Mouse (Mus musculus): ENCODE data around the gene Cct5. TPM values are rescaled to one million over a fixed set of nuclear protein-coding genes. Genes with fewer than 3 reads are reported as not detected.
"Not testable (repeated sequence)": the region's sequence is repeated elsewhere in the genome, so short reads cannot be mapped to it uniquely, and the experiment has no call there.

The Cct5 gene
- total RNA-seq, 2 experiments from 2014 or later, result 211 to 213 TPM

GRCm38 (mm10) chr15:31599834-31600233 is 1.8 kb downstream of the Cct5 start:
- no peak for DNase-seq

DNA sequence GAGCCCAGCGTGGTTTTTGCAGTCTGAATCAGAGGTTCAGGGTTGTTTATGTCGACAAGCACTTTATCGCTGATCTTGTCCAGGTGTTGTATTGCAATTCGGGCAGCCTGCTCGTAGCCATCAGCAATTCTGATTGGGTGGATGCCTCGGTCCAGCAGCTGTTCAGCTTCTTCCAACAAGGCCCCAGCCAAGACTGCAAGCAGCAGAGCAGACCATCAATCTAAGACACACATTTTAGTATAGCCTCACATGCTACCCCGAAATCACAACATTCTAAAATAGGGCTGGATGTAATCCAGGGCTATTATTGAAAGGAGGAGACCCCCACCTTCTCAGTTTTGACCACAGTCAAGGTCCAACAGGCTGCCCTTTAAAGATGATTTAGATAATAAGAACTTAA is 6.0 kb downstream of the Cct5 start:
- no peak for DNase-seq

DNA sequence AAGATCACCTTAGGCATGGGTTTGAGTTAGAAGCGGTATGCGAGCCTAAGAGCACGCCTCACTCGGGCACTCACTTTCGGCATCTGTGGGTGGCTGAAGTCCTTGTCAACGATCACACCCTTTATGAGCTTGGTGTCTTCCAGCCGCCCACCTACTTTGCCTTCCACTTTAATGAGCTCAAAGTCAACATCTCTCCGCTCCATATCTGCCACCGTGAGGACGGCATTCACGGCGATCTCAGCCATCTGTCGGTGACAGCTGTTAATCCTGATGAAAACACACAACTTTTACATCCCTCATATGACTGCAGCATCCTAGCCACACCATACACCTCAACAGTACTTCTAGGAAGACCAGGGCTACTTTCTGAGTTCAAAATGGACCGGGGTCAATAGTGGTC is 7.3 kb downstream of the Cct5 start:
- no peak for DNase-seq

DNA sequence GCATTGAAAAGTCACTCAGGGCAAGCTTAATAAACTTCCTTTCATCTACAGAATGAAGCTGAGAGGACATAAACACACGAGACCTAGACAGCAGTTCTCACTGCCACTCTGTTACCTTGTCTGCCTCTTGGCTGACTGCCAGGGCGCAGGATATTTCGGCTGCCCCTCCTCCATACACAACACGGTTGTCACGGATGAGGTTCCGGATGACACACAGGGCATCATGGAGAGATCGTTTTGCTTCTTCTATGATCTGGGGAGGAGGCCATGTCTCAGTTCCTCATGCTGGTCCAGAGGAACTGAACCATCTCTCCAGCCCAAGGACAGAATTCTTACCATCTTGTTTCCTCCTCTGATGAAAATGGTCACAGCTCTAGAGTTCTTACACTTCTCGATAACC is 9.1 kb downstream of the Cct5 start:
- no peak for DNase-seq

DNA sequence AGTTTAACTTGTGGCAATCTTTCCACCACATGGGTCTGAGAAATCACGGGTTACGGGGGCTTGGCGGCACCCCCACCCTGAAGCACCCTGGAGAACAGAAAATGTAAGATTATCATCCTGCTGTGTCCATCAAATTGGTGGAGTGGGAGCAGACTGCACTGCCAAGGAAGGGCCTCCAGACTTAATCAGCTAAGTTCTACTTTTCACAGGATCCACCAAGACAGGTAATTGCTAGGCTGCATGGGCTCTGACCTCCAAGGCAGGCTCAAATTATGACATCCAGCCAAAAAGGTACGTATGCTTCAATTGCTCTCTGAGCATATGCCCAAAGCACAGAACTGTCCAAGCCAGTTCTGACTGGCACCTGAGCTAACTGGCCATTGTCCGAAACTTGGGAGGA is 11.4 kb downstream of the Cct5 start:
- DNase-seq, result no peak

DNA sequence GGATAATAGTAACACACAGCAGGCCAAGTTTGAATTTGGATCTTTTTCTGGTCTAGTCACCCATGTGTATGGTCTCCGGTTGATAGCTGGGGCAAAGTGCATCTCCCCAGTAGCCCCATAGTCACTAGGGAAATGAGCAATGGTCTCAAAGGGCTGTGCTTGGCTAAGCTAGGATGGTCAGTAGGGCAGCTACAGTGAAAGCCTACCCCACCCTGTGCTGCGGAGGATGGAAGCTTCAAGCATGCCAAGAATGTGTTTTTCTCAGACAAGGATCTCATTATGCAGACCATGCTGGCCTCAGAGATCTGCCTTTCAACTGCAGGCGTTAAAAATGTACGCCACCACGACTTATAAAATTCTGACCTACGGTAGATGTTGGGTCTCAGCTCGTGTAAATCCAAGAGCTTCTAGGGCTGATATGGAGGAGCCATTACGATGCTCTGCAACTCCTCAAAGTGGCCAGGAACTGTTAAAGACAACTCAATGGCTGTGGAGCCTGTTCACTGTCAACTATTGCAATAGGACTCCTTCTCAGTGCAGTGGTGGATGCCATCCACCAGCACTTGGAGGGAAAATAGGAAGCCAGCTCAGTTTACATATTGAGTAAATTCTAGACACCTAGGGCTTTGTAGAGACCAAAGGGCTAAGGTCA is 12.5 kb downstream of the Cct5 start:
- DNase-seq, result no peak

- no peak for DNase-seq
These were observed 13.8 kb downstream of the Cct5 start for GRCm38 (mm10) chr15:31587789-31588188.

DNA sequence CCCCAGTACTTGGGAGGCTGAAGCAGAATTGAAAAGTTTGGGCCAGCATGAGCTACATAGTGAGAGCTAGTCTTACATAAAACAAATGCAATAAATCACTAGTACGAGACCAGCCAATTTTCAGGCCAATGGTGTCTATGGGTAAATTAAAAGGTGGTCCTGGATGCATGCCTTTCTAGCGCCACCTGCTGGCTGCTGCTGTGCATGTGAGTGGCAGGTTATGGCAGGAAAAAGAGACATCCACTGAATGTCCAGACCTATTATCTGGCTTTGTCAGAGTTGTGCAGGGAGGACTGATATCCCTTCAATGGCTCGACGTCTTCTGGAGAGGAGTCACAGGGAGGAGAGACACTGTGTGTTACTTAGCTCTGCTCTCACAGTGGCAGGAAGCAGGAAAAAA is 15.1 kb downstream of the Cct5 start:
- DNase-seq, result peak; percentile 93

GRCm38 (mm10) chr15:31586088-31586487 is 15.5 kb downstream of the Cct5 start:
- DNase-seq, result no peak

- DNase-seq, result no peak
These were observed 16.4 kb downstream of the Cct5 start for GRCm38 (mm10) chr15:31585238-31585637.

GRCm38 (mm10) chr15:31583304-31584085 is 18.1 kb downstream of the Cct5 start:
- no peak for DNase-seq

DNA sequence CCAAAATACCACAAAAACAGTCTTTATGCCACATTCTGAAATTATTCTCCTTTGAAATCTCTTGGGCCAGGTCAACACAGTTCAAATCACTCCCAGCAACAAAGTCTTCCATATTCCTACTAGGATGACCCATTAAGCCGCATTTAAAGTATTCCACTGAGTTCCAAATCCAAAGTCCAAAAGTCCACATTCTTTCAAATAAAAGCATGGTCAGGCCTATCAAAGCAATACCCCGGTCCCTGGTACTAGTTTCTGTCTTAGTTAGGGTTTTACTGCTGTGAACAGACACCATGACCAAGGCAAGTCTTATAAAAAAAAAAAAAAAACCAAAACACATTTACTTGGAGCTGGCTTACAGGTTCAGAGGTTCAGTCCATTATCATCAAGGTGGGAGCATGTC is 20.5 kb downstream of the Cct5 start:
- not testable (repeated sequence) for DNase-seq

GRCm38 (mm10) chr15:31576076-31576475 is 25.5 kb downstream of the Cct5 start:
- DNase-seq, result no peak

GRCm38 (mm10) chr15:31573692-31574091 is 27.9 kb downstream of the Cct5 start:
- DNase-seq, result no peak

- DNase-seq, result no peak
These were observed 28.3 kb downstream of the Cct5 start for GRCm38 (mm10) chr15:31573287-31573686.

DNA sequence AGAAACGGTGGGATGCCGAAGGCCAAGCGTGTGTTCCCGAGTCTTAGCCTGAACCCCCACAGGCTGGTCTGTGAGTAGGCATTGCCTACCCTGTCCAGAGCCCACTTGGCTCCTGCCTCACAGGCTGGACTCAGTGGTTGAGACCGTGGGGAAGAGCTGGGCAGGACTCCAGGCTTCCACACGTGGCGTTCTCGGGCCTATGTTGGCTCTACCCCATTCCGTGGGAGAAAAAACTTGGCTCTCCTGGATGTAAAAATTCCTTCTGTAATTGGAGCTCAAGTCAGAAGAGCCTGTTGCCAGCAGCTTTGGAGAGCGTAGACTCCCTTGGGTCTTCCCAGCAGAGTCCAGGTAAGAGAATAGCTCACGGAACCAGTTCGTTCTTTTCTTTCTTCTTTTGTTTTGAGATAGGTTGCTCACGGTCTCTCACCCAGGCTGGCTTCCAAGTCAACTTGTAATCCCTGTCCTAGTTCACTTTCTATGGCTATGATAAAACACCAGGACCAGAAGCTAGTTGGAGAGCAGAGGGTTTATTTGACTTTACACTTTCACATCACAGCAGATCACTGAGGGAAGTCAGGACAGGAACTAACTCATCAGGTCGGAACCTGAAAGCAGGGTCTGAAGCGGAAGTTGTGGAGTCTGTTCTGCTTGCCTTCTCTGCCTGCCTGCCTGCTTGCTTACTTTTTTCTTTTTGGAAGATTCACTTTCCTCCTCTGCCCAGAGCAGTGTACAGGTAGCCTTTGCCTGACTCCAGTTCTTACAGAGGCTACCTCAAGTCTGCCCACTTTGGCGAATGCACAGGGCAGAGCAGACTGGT is 29.5 kb downstream of the Cct5 start:
- peak; percentile 42 for DNase-seq

GRCm38 (mm10) chr15:31570959-31571358 is 30.6 kb downstream of the Cct5 start:
- no peak for DNase-seq

DNA sequence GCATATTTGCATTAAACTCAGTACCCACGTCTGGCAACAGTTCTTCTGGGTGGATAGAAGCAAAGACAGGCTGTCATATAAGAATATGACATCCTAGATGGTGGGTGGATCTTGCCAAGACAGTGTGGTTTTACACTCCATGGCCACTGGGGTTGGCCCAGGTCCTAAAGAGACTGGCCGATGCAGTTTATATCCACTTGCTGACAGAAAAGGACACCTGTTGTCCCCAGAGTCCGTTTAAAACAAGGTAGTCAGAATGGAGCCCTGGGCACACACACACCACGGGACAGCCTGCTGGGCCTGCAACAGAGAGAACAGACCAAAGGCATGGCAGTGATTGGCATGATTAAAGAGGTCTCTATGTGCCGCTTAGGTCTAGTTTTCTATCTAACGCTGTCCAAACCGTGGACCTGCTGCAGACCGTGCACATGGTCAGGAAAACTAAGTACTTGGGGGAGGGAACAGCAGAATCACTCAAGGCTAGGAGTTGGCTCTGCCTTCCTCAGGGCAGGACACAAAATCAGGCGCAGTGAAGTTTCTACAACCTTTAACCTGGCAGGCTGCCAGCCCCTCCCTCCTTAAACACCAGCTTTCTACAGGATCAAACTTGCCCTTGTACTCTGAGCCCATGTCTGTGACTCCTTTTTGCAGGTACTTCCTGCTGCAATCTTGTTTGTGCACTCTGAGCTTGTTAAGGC is 32.1 kb downstream of the Cct5 start:
- no peak for DNase-seq

GRCm38 (mm10) chr15:31568581-31568996 is 33.0 kb downstream of the Cct5 start:
- DNase-seq, result peak; percentile 75

- no peak for DNase-seq
These were observed 34.2 kb downstream of the Cct5 start for GRCm38 (mm10) chr15:31567431-31567830.

GRCm38 (mm10) chr15:31565786-31566185 is 35.8 kb downstream of the Cct5 start:
- DNase-seq, result no peak

DNA sequence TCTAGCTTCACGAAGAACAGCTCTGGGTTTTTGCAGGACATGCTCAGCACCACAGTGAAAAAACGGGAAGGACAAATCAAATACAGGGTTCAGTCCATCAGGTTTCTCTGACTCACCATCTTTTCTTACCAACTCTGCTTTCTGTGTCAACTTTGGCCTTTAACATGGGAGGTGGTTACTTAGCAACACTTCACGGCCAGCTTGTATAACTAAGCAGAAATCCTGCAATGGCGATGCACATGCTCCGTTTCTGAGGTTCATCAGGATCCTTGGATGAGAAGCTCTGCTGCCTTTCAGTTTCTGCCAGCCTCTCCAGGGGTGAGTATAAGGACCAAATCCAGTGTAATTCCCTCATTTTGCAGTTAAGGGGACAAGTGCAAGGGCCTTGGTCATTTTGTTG is 36.4 kb downstream of the Cct5 start, which contains the start of gene Cmbl:
Cmbl (plus strand) TSS at position 206 of the 400 bp plus-strand sequence.
- DNase-seq, result no peak

All from heart, postnatal 4 days (tissue).